Mouse (Mus musculus): ENCODE results near the gene Dhx8. TPM values are rescaled to one million over a fixed set of nuclear protein-coding genes. Genes with fewer than 3 reads are reported as not detected.

Dhx8 gene
- total and polyA plus RNA-seq, 3 experiments, result 33.1 to 44.7 TPM; not detected in 1

GRCm38 (mm10) chr11:101772027-101772426 lies 39.3 kb downstream of the Dhx8 start:
- Histone ChIP-seq H3K36me3 (ENCODE audit: control insufficient read depth in 1 of 2, insufficient read depth in 2 of 2, low read length in 2 of 2) (no peaks in the 10 kb centered on the region; a peak in 1 of 4 replicates), H3K9me3 (replicated peaks; ENCODE audit: insufficient read depth, low read length) (no peaks in the 10 kb centered on the region), H3K27me3 (ENCODE audit: control insufficient read depth in 1 of 2, insufficient read depth in 2 of 2, low read length in 2 of 2) (no peaks in the 10 kb centered on the region), H3K27ac (ENCODE audit: control insufficient read depth, low read depth, low read length) (no peak overlapping the region), H3K4me1 (ENCODE audit: control insufficient read depth in 1 of 2, insufficient read depth in 2 of 2, low read length in 2 of 2) (peaks cover 0 to 3% of the 10 kb centered on the region in 2 experiments; a peak in 1 of 4 replicates), H3K79me2 (ENCODE audit: control insufficient read depth, insufficient read depth, low read length, poor library complexity) (no peaks in the 10 kb centered on the region), H3K4me3 (ENCODE audit: control insufficient read depth in 1 of 2, insufficient read depth in 1 of 2, low read depth in 2 of 2, low read length in 2 of 2) (no peak overlapping the region), H3K9ac (ENCODE audit: control insufficient read depth, low read depth, low read length, poor library complexity, severe bottlenecking) (no peak overlapping the region)
- TF ChIP-seq GATA1 (IDR thresholded peaks at IDR 0.05; ENCODE audit: low read depth, low read length), result no peak
- TF ChIP-seq HCFC1 (IDR thresholded peaks at IDR 0.05; ENCODE audit: low read depth, low read length), result no peak
- no peak for TF ChIP-seq CHD2 (IDR thresholded peaks at IDR 0.05; ENCODE audit: low read length)
- no peak for TF ChIP-seq NRF1 (IDR thresholded peaks at IDR 0.05; ENCODE audit: insufficient read depth, low read depth, low read length, poor library complexity, severe bottlenecking)
- TF ChIP-seq UBTF (IDR thresholded peaks at IDR 0.05; ENCODE audit: borderline replicate concordance, insufficient read depth, low read depth, low read length), result no peak
- no peak for TF ChIP-seq ELF1 (IDR thresholded peaks at IDR 0.05; ENCODE audit: low read depth, low read length)
- no peak for DNase-seq (ENCODE audit: low read depth, low spot score)

DNA sequence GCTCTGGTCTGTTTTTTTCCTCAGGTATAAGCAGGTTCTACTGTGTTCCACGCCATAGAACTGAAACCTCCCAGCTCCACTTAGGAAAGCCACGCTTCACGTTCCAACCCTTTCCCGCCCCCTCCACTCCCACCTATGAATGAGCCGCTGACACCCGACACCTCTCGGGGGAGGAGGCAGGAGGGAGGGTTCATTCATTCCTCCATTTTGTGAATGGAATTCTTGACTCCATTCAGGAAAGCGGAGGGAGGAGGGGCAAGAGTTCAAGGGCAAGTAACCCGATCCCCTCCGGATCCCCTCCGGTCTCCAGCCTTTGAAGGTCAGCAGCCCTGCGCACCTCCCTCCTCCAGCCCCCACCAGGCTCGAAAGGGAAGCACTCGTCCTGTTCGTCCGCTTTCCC lies 39.7 kb downstream of the Dhx8 start:
- H3K4me1 ChIP-seq (ENCODE audit: control insufficient read depth in 1 of 2, insufficient read depth in 2 of 2, low read length in 2 of 2), result peaks cover 0 to 7% of the 10 kb centered on the region in 2 experiments; a peak in 1 of 4 replicates
- H3K9ac ChIP-seq (ENCODE audit: control insufficient read depth, low read depth, low read length, poor library complexity, severe bottlenecking), result no peak overlapping the region
- no peak overlapping the region for H3K4me3 ChIP-seq (ENCODE audit: control insufficient read depth in 1 of 2, insufficient read depth in 1 of 2, low read depth in 2 of 2, low read length in 2 of 2)
- no peak for DNase-seq (ENCODE audit: low read depth, low spot score)
- no peaks in the 10 kb centered on the region for H3K79me2 ChIP-seq (ENCODE audit: control insufficient read depth, insufficient read depth, low read length, poor library complexity)
- no peaks in the 10 kb centered on the region for H3K27me3 ChIP-seq (ENCODE audit: control insufficient read depth in 1 of 2, insufficient read depth in 2 of 2, low read length in 2 of 2)
- no peak overlapping the region for H3K27ac ChIP-seq (ENCODE audit: control insufficient read depth, low read depth, low read length)
- H3K36me3 ChIP-seq (ENCODE audit: control insufficient read depth in 1 of 2, insufficient read depth in 2 of 2, low read length in 2 of 2), result no peaks in the 10 kb centered on the region; a peak in 1 of 4 replicates
- H3K9me3 ChIP-seq (replicated peaks; ENCODE audit: insufficient read depth, low read length), result no peaks in the 10 kb centered on the region
- no peak for TF ChIP-seq POLR2AphosphoS2 (IDR thresholded peaks at IDR 0.05; ENCODE audit: low read length)
- TF ChIP-seq TBP (IDR thresholded peaks at IDR 0.05; ENCODE audit: low read depth, low read length), result no peak
- TF ChIP-seq GATA1 (IDR thresholded peaks at IDR 0.05; ENCODE audit: low read depth, low read length), result no peak
- TF ChIP-seq TCF12 (IDR thresholded peaks at IDR 0.05; ENCODE audit: low read depth, low read length), result no peak
- no peak for TF ChIP-seq POLR2A (IDR thresholded peaks at IDR 0.05; ENCODE audit: control insufficient read depth in 1 of 2, insufficient read depth in 1 of 2, low read depth in 1 of 2, low read length in 2 of 2, poor library complexity in 1 of 2)
- no peak for TF ChIP-seq RAD21 (IDR thresholded peaks at IDR 0.05; ENCODE audit: low read depth, low read length)
- no peak for TF ChIP-seq SIN3A (IDR thresholded peaks at IDR 0.05; ENCODE audit: low read length)
- no peak for TF ChIP-seq EP300 (IDR thresholded peaks at IDR 0.05; ENCODE audit: low read depth in 1 of 2, low read length in 2 of 2)
- TF ChIP-seq MYC (IDR thresholded peaks at IDR 0.05; ENCODE audit: low read depth, low read length), result no peak
- no peak for TF ChIP-seq ZC3H11A (IDR thresholded peaks at IDR 0.05; ENCODE audit: low read depth, low read length)
- TF ChIP-seq ZMIZ1 (IDR thresholded peaks at IDR 0.05; ENCODE audit: low read depth, low read length), result no peak
- no peak for TF ChIP-seq RCOR1 (IDR thresholded peaks at IDR 0.05; ENCODE audit: low read depth, low read length)
- TF ChIP-seq MXI1 (IDR thresholded peaks at IDR 0.05; ENCODE audit: low read depth, low read length), result no peak
- no peak for TF ChIP-seq NRF1 (IDR thresholded peaks at IDR 0.05; ENCODE audit: insufficient read depth, low read depth, low read length, poor library complexity, severe bottlenecking)
- no peak for TF ChIP-seq CHD2 (IDR thresholded peaks at IDR 0.05; ENCODE audit: low read length)
- no peak for TF ChIP-seq E2F4 (IDR thresholded peaks at IDR 0.05; ENCODE audit: borderline replicate concordance, low read depth, low read length)
- no peak for TF ChIP-seq MAFK (IDR thresholded peaks at IDR 0.05; ENCODE audit: borderline replicate concordance, low read depth, low read length)
